Mouse (Mus musculus): ENCODE results near the gene Xpnpep2.

The Xpnpep2 gene

GRCm38 (mm10) chrX:48108394-48109315 lies at the start of gene Xpnpep2:
Xpnpep2 (plus strand) TSS chrX:48108725.
- peak; percentile 37 for DNase-seq (ENCODE audit: low read depth, low spot score)

- DNase-seq (ENCODE audit: low read depth, low spot score), result no peak
Observed at GRCm38 (mm10) chrX:48062481-48062880, 46.0 kb upstream of the Xpnpep2 start.

GRCm38 (mm10) chrX:48064166-48064853 lies 44.2 kb upstream of the Xpnpep2 start:
- no peak for DNase-seq (ENCODE audit: low read depth, low spot score)

GRCm38 (mm10) chrX:48066891-48067290 lies 41.6 kb upstream of the Xpnpep2 start:
- no peak for DNase-seq (ENCODE audit: low read depth, low spot score)

GRCm38 (mm10) chrX:48071961-48072360 lies 36.6 kb upstream of the Xpnpep2 start:
- DNase-seq (ENCODE audit: low read depth, low spot score), result no peak

- no peak for DNase-seq (ENCODE audit: low read depth, low spot score)
Observed at GRCm38 (mm10) chrX:48072401-48072800, 36.1 kb upstream of the Xpnpep2 start.

GRCm38 (mm10) chrX:48074691-48075090 lies 33.8 kb upstream of the Xpnpep2 start:
- DNase-seq (ENCODE audit: low read depth, low spot score), result no peak

- DNase-seq (ENCODE audit: low read depth, low spot score), result peak; percentile 47
Observed at GRCm38 (mm10) chrX:48076806-48077425, 31.6 kb upstream of the Xpnpep2 start.

GRCm38 (mm10) chrX:48082364-48082763 lies 26.2 kb upstream of the Xpnpep2 start:
- DNase-seq (ENCODE audit: low read depth, low spot score), result no peak

- no peak for DNase-seq (ENCODE audit: low read depth, low spot score)
Observed at GRCm38 (mm10) chrX:48092129-48092528, 16.4 kb upstream of the Xpnpep2 start.

GRCm38 (mm10) chrX:48093555-48093954 lies 15.0 kb upstream of the Xpnpep2 start:
- no peak for DNase-seq (ENCODE audit: low read depth, low spot score)

- no peak for DNase-seq (ENCODE audit: low read depth, low spot score)
Observed at GRCm38 (mm10) chrX:48094658-48095057, 13.9 kb upstream of the Xpnpep2 start.

GRCm38 (mm10) chrX:48096580-48096979 lies 11.9 kb upstream of the Xpnpep2 start:
- no peak for DNase-seq (ENCODE audit: low read depth, low spot score)

- DNase-seq (ENCODE audit: low read depth, low spot score), result no peak
Observed at GRCm38 (mm10) chrX:48098470-48099129, 9.9 kb upstream of the Xpnpep2 start.

- DNase-seq (ENCODE audit: low read depth, low spot score), result no peak
Observed at GRCm38 (mm10) chrX:48099871-48100270, 8.7 kb upstream of the Xpnpep2 start.

GRCm38 (mm10) chrX:48103256-48103655 lies 5.3 kb upstream of the Xpnpep2 start:
- DNase-seq (ENCODE audit: low read depth, low spot score), result no peak

GRCm38 (mm10) chrX:48104736-48105441 lies 3.6 kb upstream of the Xpnpep2 start:
- DNase-seq (ENCODE audit: low read depth, low spot score), result no peak

- DNase-seq (ENCODE audit: low read depth, low spot score), result peak; percentile 50
Observed at GRCm38 (mm10) chrX:48106226-48106625, 2.3 kb upstream of the Xpnpep2 start.

GRCm38 (mm10) chrX:48109316-48109655 lies 761 bp downstream of the Xpnpep2 start:
- DNase-seq (ENCODE audit: low read depth, low spot score), result no peak

GRCm38 (mm10) chrX:48119294-48119693 lies 10.8 kb downstream of the Xpnpep2 start:
- DNase-seq (ENCODE audit: low read depth, low spot score), result no peak
